Mouse (Mus musculus): ENCODE measurements around the gene Syn3.

Syn3 gene

GRCm38 (mm10) chr10:86021749-86022473, 476.8 kb downstream of the Syn3 start, which contains the start of gene Fbxo7:
Gene Fbxo7 (plus strand): TSS chr10:86021972.
- ChIA-PET POLR2A (interaction anchor here (0.6 to 4.9 kb wide), 33 partner anchors 10 to 757 kb away, joined by 3 to 38 read pairs (median 4); partner anchors contain the start of genes Bpifc (in 1 of the 4), Nt5dc3 (in 1 of the 4) and Rtcb (in 1 of the 4)), CTCF (interaction anchor here (0.5 to 2.2 kb wide), 27 partner anchors 9 to 1944 kb away, joined by 3 to 13 read pairs (median 4); partner anchors contain the start of genes Rtcb (in 3 of the 4) and Syn3 (in 1 of the 4))

GRCm38 (mm10) chr10:86021408-86021748, 477.3 kb downstream of the Syn3 start:
- CTCF ChIA-PET, result interaction anchor here (0.5 to 2.2 kb wide), 18 partner anchors 9 to 480 kb away, joined by 3 to 11 read pairs (median 4); no protein-coding TSS in a partner anchor
- POLR2A ChIA-PET, result interaction anchor here (0.7 to 4.9 kb wide), 20 partner anchors 9 to 757 kb away, joined by 3 to 38 read pairs (median 4); partner anchors contain the start of genes Bpifc (in 1 of the 4), Nt5dc3 (in 1 of the 4) and Rtcb (in 1 of the 4)

GRCm38 (mm10) chr10:86018813-86019212, 479.9 kb downstream of the Syn3 start:
- POLR2A ChIA-PET, result interaction anchor here in 1 of 4 experiments (1.0 kb wide), 2 partner anchors 10 to 480 kb away, joined by 3 to 4 read pairs; partner anchors contain the start of gene Syn3
- CTCF ChIA-PET, result no interaction called here

- POLR2A ChIA-PET, result interaction anchor here in 2 of 4 experiments (0.6 to 1.1 kb wide), 5 partner anchors 11 to 457 kb away, joined by 3 to 6 read pairs (median 4); partner anchors contain the start of gene Rtcb (in 1 of the 2)
Observed at GRCm38 (mm10) chr10:86017781-86018180, 480.9 kb downstream of the Syn3 start.

GRCm38 (mm10) chr10:86011781-86012180, 486.9 kb downstream of the Syn3 start, which contains the start of gene Bpifc:
Gene Bpifc (minus strand): TSS chr10:86011895.
- POLR2A ChIA-PET, result interaction anchor here in 1 of 4 experiments (2.0 kb wide), 1 partner anchor 10 kb away, joined by 8 read pairs; the partner anchor contains the start of gene Fbxo7

More at GRCm38 (mm10) chr10:86017781-86018180, 480.9 kb downstream of the Syn3 start:
- CTCF ChIA-PET, result no interaction called here

GRCm38 (mm10) chr10:86011172-86011571, 487.5 kb downstream of the Syn3 start:
- ChIA-PET CTCF (no interaction called here), POLR2A (no interaction called here)

More at GRCm38 (mm10) chr10:86011781-86012180, 486.9 kb downstream of the Syn3 start, which contains the start of gene Bpifc:
- CTCF ChIA-PET, result interaction anchor here in 2 of 4 experiments (0.6 to 1.5 kb wide), 2 partner anchors 10 to 77 kb away, joined by 3 read pairs; partner anchors contain the start of gene Fbxo7 (in 1 of the 2)

- ChIA-PET CTCF (no interaction called here), POLR2A (interaction anchor here in 1 of 4 experiments (0.5 kb wide), 1 partner anchor 9 kb away, joined by 3 read pairs; no protein-coding TSS in a partner anchor)
Observed at GRCm38 (mm10) chr10:86010636-86011035, 488.1 kb downstream of the Syn3 start.

GRCm38 (mm10) chr10:86009688-86010087, 489.0 kb downstream of the Syn3 start:
- POLR2A ChIA-PET, result interaction anchor here in 1 of 4 experiments (1.7 kb wide), 1 partner anchor 13 kb away, joined by 6 read pairs; no protein-coding TSS in a partner anchor
- CTCF ChIA-PET, result interaction anchor here in 2 of 4 experiments (0.6 to 0.8 kb wide), 2 partner anchors 12 to 67 kb away, joined by 4 read pairs; partner anchors contain the start of gene Fbxo7 (in 1 of the 2)

- ChIA-PET CTCF (no interaction called here), POLR2A (no interaction called here)
Observed at GRCm38 (mm10) chr10:86006455-86006854, 492.2 kb downstream of the Syn3 start.
